Mouse (Mus musculus) kidney, embryonic 14.5 days (tissue): Measurements from ENCODE around the gene Gm15056. TPM values are rescaled to one million over a fixed set of nuclear protein-coding genes. Genes with fewer than 3 reads are reported as not detected.

ENCODE experiments used
- ATAC-seq: fragments of 200-750 bp; cut with Nextera tagmentation; 2 replicates; pipeline ENCODE4 v1.8.0; 2017; ENCODE audit warnings: moderate number of reproducible peaks, mild to moderate bottlenecking, moderate TSS enrichment, moderate library complexity; ENCODE audit not compliant: low FRiP score, low TSS enrichment
- H3K27ac ChIP-seq: fragments of 300-500 bp; sonication (generic); 2 replicates; pipeline ENCODE4 v1.5.1; 2014; ENCODE audit warnings: low read depth, mild to moderate bottlenecking, low read length, moderate library complexity, mixed read lengths
- H3K27me3 ChIP-seq: fragments of 300-500 bp; sonication (generic); 2 replicates; pipeline ENCODE4 v1.6.1; 2014; ENCODE audit warnings: mild to moderate bottlenecking, low read length; ENCODE audit not compliant: control insufficient read depth, insufficient read depth
- H3K36me3 ChIP-seq: fragments of 300-500 bp; sonication (generic); 2 replicates; pipeline ENCODE4 v1.6.1; 2014; ENCODE audit warnings: low read length, mixed read lengths; ENCODE audit not compliant: control insufficient read depth, insufficient read depth
- H3K4me1 ChIP-seq: fragments of 300-500 bp; sonication (generic); 2 replicates; pipeline ENCODE4 v1.6.1; 2014; ENCODE audit warnings: low read length, mixed read lengths; ENCODE audit not compliant: control insufficient read depth, insufficient read depth
- H3K4me2 ChIP-seq: fragments of 300-500 bp; sonication (generic); replicated peaks from 2 replicates; pipeline ENCODE4 v1.6.1; 2014; ENCODE audit warnings: low read depth, mild to moderate bottlenecking, low read length
- H3K4me3 ChIP-seq: fragments of 300-500 bp; sonication (generic); 2 replicates; pipeline ENCODE4 v1.5.1; 2014; ENCODE audit warnings: mild to moderate bottlenecking, low read length
- H3K9ac ChIP-seq: fragments of 300-500 bp; sonication (generic); 2 replicates; pipeline ENCODE4 v1.6.1; 2014; ENCODE audit warnings: low read depth, mild to moderate bottlenecking, low read length, moderate library complexity
- H3K9me3 ChIP-seq: fragments of 300-500 bp; sonication (generic); 2 replicates; pipeline ENCODE4 v1.6.1; 2016; ENCODE audit warnings: low read length; ENCODE audit not compliant: control insufficient read depth
- WGBS: fragments of 180-500 bp; shearing (Covaris S2); extraction: QIAGEN DNeasy Blood & Tissue Kit; methylation state at CpG from one replicate; pipeline ENCODE4 v1.1.7; 2014; 5-methylcytosine and 5-hydroxymethylcytosine counted together
- polyA plus RNA-seq: library from polyadenylated mRNA; unstranded; fragments of >200 nt; fragmentation: Nextera tagmentation; extraction: Ambion mirVana; gene quantifications from 2 replicates; pipeline ENCODE4 v1.2.1, GENCODE M21; 2014

Gm15056 gene
- not detected in 2 replicates for polyA plus RNA-seq

- H3K9me3 ChIP-seq: peaks cover 6% of the 10 kb centered on the region; the same call in 1 of the 2 replicates
- H3K27ac ChIP-seq: no peak within 1 kb of the TSS
- 54% methylated on average over 2 of the region's 2 CpGs for WGBS
- no peak within 1 kb of the TSS for H3K4me2 ChIP-seq
- no peaks in the 10 kb centered on the region for H3K4me1 ChIP-seq
- no peak within 1 kb of the TSS for H3K9ac ChIP-seq
- H3K27me3 ChIP-seq: no peaks in the 10 kb centered on the region
- no peak within 1 kb of the TSS for H3K4me3 ChIP-seq
- no peaks in the 10 kb centered on the region for H3K36me3 ChIP-seq
- no peak for ATAC-seq
Observed at GRCm38 (mm10) chr8:20902527-20902926, at the start of gene Gm15056. TSS of gene Gm15056 (minus strand) at chr8:20902627.

- Histone ChIP-seq H3K27me3 (no peaks in the 10 kb centered on the region), H3K9ac (no peak within 1 kb of the TSS), H3K4me2 (no peak within 1 kb of the TSS), H3K27ac (no peak within 1 kb of the TSS), H3K36me3 (no peaks in the 10 kb centered on the region), H3K9me3 (peaks cover 3% of the 10 kb centered on the region; the same call in 1 of the 2 replicates), H3K4me1 (no peaks in the 10 kb centered on the region), H3K4me3 (no peak within 1 kb of the TSS)
- no peak for ATAC-seq
- WGBS: 78% methylated on average over 3 of the region's 3 CpGs
Observed at GRCm38 (mm10) chr8:20944610-20945009, 42.2 kb upstream of the Gm15056 start, which contains the start of gene AY761185. TSS of gene AY761185 (minus strand) at chr8:20944710.

GRCm38 (mm10) chr8:20921971-20922370 is 19.5 kb upstream of the Gm15056 start, which contains the start of gene Gm6040:
TSS of gene Gm6040 (minus strand) at chr8:20922071.
- no peaks in the 10 kb centered on the region for H3K36me3 ChIP-seq
- no peaks in the 10 kb centered on the region; the same call in 1 of the 2 replicates for H3K9me3 ChIP-seq
- no peak for ATAC-seq
- no peak within 1 kb of the TSS for H3K9ac ChIP-seq
- no peaks in the 10 kb centered on the region for H3K4me1 ChIP-seq
- no peak within 1 kb of the TSS for H3K4me3 ChIP-seq
- no peak within 1 kb of the TSS for H3K4me2 ChIP-seq
- 71% methylated on average over 3 of the region's 3 CpGs for WGBS
- no peak within 1 kb of the TSS for H3K27ac ChIP-seq
- H3K27me3 ChIP-seq: no peaks in the 10 kb centered on the region

GRCm38 (mm10) chr8:20912288-20912687 is 9.9 kb upstream of the Gm15056 start:
- ATAC-seq: no peak
- Histone ChIP-seq H3K27me3 (no peaks in the 10 kb centered on the region), H3K36me3 (no peaks in the 10 kb centered on the region), H3K9ac (no peak overlapping the region), H3K9me3 (peaks cover 5% of the 10 kb centered on the region; the same call in 1 of the 2 replicates), H3K4me2 (no peak overlapping the region), H3K27ac (no peak overlapping the region), H3K4me3 (no peak overlapping the region), H3K4me1 (no peaks in the 10 kb centered on the region)
- 84% methylated on average over 1 of the region's 1 CpGs for WGBS

- H3K4me2 ChIP-seq: no peak overlapping the region
- H3K36me3 ChIP-seq: no peaks in the 10 kb centered on the region
- no peaks in the 10 kb centered on the region for H3K4me1 ChIP-seq
- 69% methylated on average over 2 of the region's 2 CpGs for WGBS
- H3K27me3 ChIP-seq: no peaks in the 10 kb centered on the region
- no peak overlapping the region for H3K9ac ChIP-seq
- H3K9me3 ChIP-seq: peaks cover 7% of the 10 kb centered on the region; the same call in 1 of the 2 replicates
- ATAC-seq: no peak
- no peak overlapping the region for H3K27ac ChIP-seq
- no peak overlapping the region for H3K4me3 ChIP-seq
Observed at GRCm38 (mm10) chr8:20908256-20908655, 5.8 kb upstream of the Gm15056 start.

GRCm38 (mm10) chr8:20907119-20907518 is 4.7 kb upstream of the Gm15056 start:
- Histone ChIP-seq H3K9me3 (peaks cover 2% of the 10 kb centered on the region; the same call in 1 of the 2 replicates), H3K27me3 (no peaks in the 10 kb centered on the region), H3K4me3 (no peak overlapping the region), H3K36me3 (no peaks in the 10 kb centered on the region), H3K27ac (no peak overlapping the region), H3K9ac (no peak overlapping the region), H3K4me1 (no peaks in the 10 kb centered on the region), H3K4me2 (no peak overlapping the region)
- 91% methylated on average over 2 of the region's 2 CpGs for WGBS
- ATAC-seq: no peak

- no peak within 1 kb of the TSS for H3K4me3 ChIP-seq
- H3K4me2 ChIP-seq: no peak within 1 kb of the TSS
- H3K36me3 ChIP-seq: no peaks in the 10 kb centered on the region
- H3K4me1 ChIP-seq: no peaks in the 10 kb centered on the region
- ATAC-seq: no peak
- WGBS: 89% methylated on average over 2 of the region's 2 CpGs
- H3K27me3 ChIP-seq: no peaks in the 10 kb centered on the region
- 0 out of 2 replicates have a peak, but pooled peaks cover 2% of the 10 kb centered on the region for H3K9me3 ChIP-seq
- no peak within 1 kb of the TSS for H3K9ac ChIP-seq
- H3K27ac ChIP-seq: no peak within 1 kb of the TSS
Observed at GRCm38 (mm10) chr8:20892369-20892768, 10.1 kb downstream of the Gm15056 start, which contains the start of gene Defb33. TSS of gene Defb33 (plus strand) at chr8:20892669.

- 36% methylated on average over 6 of the region's 6 CpGs for WGBS
- Histone ChIP-seq H3K9ac (no peak overlapping the region), H3K4me2 (no peak overlapping the region), H3K4me1 (no peaks in the 10 kb centered on the region), H3K9me3 (no peaks in the 10 kb centered on the region; the same call in 1 of the 2 replicates), H3K27me3 (no peaks in the 10 kb centered on the region), H3K27ac (no peak overlapping the region), H3K36me3 (no peaks in the 10 kb centered on the region), H3K4me3 (no peak overlapping the region)
- ATAC-seq: no peak
Observed at GRCm38 (mm10) chr8:20874608-20875007, 27.8 kb downstream of the Gm15056 start.
